Mouse (Mus musculus) C2C12 (cell line): Measurements from ENCODE around the gene Ripk3. TPM values are rescaled to one million over a fixed set of nuclear protein-coding genes. Genes with fewer than 3 reads are reported as not detected.

Experiments used
- H3K27me3 ChIP-seq: one replicate; pipeline ENCODE4 v1.6.1; 2011; ENCODE audit not compliant: control insufficient read depth, insufficient read depth, insufficient read length
- H3K36me3 ChIP-seq: one replicate; pipeline ENCODE4 v1.6.1; 2011; ENCODE audit not compliant: control insufficient read depth, insufficient read depth
- H3K4me3 ChIP-seq: one replicate; pipeline ENCODE4 v1.5.1; 2011; ENCODE audit warnings: mild to moderate bottlenecking, control low read depth; ENCODE audit not compliant: poor library complexity, insufficient read depth, severe bottlenecking
- H3K79me2 ChIP-seq: one replicate; pipeline ENCODE4 v1.6.1; 2011; ENCODE audit not compliant: control insufficient read depth, insufficient read depth
- H3K79me3 ChIP-seq: one replicate; pipeline ENCODE4 v1.6.1; 2011; ENCODE audit warnings: low read depth, control low read depth
- H3ac ChIP-seq: one replicate; pipeline ENCODE3; 2011; ENCODE audit warnings: low read depth; ENCODE audit not compliant: control insufficient read depth, insufficient read length
- CEBPB ChIP-seq: IDR thresholded peaks from one replicate; pipeline ENCODE4 v1.6.1; 2011; ENCODE audit warnings: low read depth, mild to moderate bottlenecking, control low read depth, moderate library complexity
- CTCF ChIP-seq: IDR thresholded peaks from one replicate; pipeline ENCODE4 v1.5.1; 2011; ENCODE audit not compliant: control insufficient read depth, insufficient read depth, insufficient read length
- FOSL1 ChIP-seq: IDR thresholded peaks from one replicate; pipeline ENCODE4 v1.8.0; 2011; ENCODE audit warnings: mild to moderate bottlenecking, low read length; ENCODE audit not compliant: poor library complexity, insufficient read depth, severe bottlenecking
- MAX ChIP-seq: IDR thresholded peaks from one replicate; pipeline ENCODE4 v1.6.1; 2011; ENCODE audit warnings: mild to moderate bottlenecking, control low read depth
- MYOD1 ChIP-seq: IDR thresholded peaks from one replicate; pipeline ENCODE4 v1.6.1; 2011; ENCODE audit warnings: low read depth; ENCODE audit not compliant: control insufficient read depth, insufficient read length
- MYOG ChIP-seq: IDR thresholded peaks from one replicate; pipeline ENCODE4 v1.6.1; 2011; ENCODE audit not compliant: control insufficient read depth, insufficient read length; ENCODE audit errors: extremely low read depth
- USF1 ChIP-seq: IDR thresholded peaks from one replicate; pipeline ENCODE4 v1.6.1; 2011; ENCODE audit warnings: low read depth, mild to moderate bottlenecking, control low read depth, moderate library complexity
- long read RNA-seq, 2 experiments: library from polyadenylated mRNA; unstranded; transcript quantifications; one replicate each; pipeline ENCODE4 v2.0.0; 2019 to 2020
- polyA plus RNA-seq: library from polyadenylated mRNA; unstranded; fragments of >200 nt; fragmentation: generic; extraction: Trizol; gene quantifications from one replicate; pipeline ENCODE4 v1.2.1, GENCODE M21; 2012; ENCODE audit warnings: missing spikeins

The Ripk3 gene
- polyA plus RNA-seq = 0.55 TPM
- long read RNA-seq, experiment 1, transcript Ripk3-201 (10 exons, 1,892 nt) = major isoform, 7 of 8 reads
- long read RNA-seq, experiment 1, partial matches to known transcripts = 1 of 8 reads
- long read RNA-seq, experiment 1, other reads (novel, unspliced or antisense) = 0 of 8 reads
- long read RNA-seq, experiment 2, transcript Ripk3-201 (10 exons, 1,892 nt) = major isoform, 86 of 97 reads
- long read RNA-seq, experiment 2, partial matches to known transcripts = 3 of 97 reads
- long read RNA-seq, experiment 2, other reads (novel, unspliced or antisense) = 7 of 97 reads

DNA sequence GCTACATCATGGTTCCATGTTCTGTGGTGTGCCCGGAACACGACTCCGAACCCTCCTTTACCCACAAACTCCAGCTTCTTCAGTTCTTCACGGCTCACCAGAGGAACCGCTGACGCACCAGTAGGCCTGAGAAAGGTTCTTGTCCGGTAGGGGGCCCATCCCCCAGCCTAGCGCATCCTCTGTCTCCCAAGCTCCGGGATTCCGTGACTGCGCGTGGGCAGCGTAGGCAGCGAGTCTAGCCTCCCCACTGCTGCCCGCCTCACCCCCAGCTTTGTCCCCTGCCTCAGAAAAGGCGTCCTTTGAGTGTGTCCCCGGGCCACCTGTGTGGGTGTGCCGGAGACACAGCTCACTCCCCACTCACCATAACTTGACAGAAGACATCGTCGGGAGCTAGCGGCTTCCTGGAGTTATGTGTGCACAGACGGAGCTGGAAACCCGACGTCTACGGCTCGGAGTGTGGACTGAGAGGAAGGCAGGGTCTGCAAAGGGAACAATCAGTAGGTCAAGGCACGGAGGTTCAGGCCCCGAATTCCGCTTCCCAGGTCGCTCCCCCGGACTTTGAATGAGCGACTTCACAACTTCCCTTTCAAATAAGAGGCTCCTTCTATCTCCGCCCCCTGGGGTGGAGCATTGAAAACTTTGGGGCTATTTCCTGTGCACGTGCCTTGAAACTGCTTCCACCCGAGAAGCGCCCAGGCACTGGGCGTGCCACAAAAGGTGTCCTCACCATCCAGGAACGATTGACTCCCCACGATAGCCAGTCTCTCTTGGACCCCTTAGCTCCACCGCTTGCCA is at the start of gene Ripk3:
Ripk3 (minus strand) TSS at position 610 of the 795 bp plus-strand sequence.
- no peak for TF ChIP-seq CTCF
- no peak for TF ChIP-seq FOSL1
- TF ChIP-seq CEBPB = no peak
- Histone ChIP-seq H3ac (no peak within 1 kb of the TSS), H3K27me3 (no peaks in the 10 kb centered on the region), H3K4me3 (no peak within 1 kb of the TSS), H3K36me3 (no peaks in the 10 kb centered on the region), H3K79me2 (no peaks in the 10 kb centered on the region), H3K79me3 (no peaks in the 10 kb centered on the region)

DNA sequence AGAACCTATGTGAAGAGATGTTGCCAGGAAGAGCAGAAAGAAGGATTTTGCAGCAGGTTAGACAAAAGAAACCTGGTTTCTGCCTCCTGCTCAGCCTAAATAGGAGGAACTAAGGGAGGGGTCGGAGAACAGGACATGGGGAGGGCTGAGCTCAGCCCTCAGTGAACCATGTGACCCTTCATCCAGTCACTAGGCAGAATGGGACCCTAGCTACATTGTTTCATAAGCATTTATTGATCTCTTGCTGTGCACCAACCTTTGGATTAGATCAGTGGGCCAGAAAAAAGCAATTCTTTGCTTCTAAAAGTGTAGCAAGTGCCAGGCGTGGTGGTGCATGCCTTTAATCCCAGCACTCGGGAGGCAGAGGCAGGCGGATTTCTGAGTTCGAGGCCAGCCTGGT is 49.6 kb upstream of the Ripk3 start:
- H3K4me3 ChIP-seq = no peak overlapping the region
- H3K27me3 ChIP-seq = no peaks in the 10 kb centered on the region
- no peak for TF ChIP-seq CTCF
- no peak for TF ChIP-seq MYOG
- no peak for TF ChIP-seq MYOD1
- TF ChIP-seq MAX = no peak
- no peak for TF ChIP-seq CEBPB
- no peak for TF ChIP-seq USF1
- TF ChIP-seq FOSL1 = no peak
- no peak overlapping the region for H3ac ChIP-seq
- no peaks in the 10 kb centered on the region for H3K79me3 ChIP-seq
- H3K36me3 ChIP-seq = no peaks in the 10 kb centered on the region
- H3K79me2 ChIP-seq = no peaks in the 10 kb centered on the region

DNA sequence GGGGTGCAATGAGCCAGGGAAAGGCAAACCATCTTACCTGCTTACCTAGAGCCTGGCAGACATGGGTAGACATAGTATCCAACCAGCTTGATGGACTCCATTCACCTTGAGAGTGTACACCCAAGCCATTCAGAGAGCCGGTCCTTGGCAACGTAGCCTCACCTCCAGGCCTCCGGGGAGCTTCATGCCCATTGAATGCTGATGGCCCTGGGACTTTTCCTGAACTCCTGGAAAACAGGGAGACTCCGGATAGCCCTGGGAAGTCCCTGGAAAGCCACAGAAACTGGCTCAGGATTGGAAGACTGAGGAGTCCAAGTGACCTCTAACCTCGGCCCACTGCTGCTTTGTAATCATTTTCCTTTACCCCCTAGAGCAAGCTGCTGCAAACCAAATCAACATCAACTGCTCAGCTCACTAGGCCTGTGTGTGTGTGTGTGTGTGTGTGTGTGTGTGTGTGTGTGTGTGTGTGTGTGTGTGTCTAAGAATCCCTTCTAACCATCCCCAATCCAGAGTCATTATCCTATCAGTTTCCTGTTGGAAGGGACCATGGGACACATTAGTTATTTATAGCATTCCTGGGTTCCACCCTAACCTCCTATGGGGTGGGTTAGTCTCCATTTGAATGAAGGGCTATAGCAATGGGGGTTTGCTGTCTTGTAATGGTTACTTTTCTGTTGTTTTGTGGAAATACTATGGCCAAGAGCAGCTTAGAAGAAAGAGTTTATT is 46.3 kb upstream of the Ripk3 start:
- TF ChIP-seq CTCF = no peak
- TF ChIP-seq FOSL1 = no peak
- TF ChIP-seq MYOG = no peak
- no peak for TF ChIP-seq USF1
- no peak for TF ChIP-seq MAX
- TF ChIP-seq MYOD1 = no peak
- TF ChIP-seq CEBPB = no peak
- Histone ChIP-seq H3K79me2 (no peaks in the 10 kb centered on the region), H3ac (no peak overlapping the region), H3K36me3 (no peaks in the 10 kb centered on the region), H3K79me3 (no peaks in the 10 kb centered on the region), H3K27me3 (no peaks in the 10 kb centered on the region), H3K4me3 (no peak overlapping the region)

DNA sequence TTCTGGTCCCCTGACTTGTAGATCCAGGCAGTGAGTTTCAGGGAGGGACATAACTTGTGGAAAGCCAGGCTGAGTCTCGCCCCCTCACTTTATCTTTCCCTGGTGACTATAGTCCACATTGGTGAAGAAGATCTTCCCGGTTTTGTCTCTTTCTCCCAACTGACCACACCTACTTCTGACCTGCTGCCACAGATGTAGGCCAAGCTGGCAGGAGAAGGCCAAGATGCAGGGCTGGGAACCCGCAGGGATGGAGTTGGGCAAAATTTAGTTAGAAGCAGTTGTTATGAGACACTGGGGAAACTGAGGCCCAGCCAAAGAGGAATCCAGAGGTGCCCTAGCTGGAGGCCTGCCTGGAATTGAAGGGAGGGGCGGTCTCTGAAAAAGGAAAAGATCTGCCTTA is 44.5 kb upstream of the Ripk3 start:
- Histone ChIP-seq H3K79me3 (no peaks in the 10 kb centered on the region), H3K27me3 (no peaks in the 10 kb centered on the region), H3K4me3 (no peak overlapping the region), H3K36me3 (no peaks in the 10 kb centered on the region), H3ac (no peak overlapping the region), H3K79me2 (no peaks in the 10 kb centered on the region)
- TF ChIP-seq FOSL1 = no peak
- TF ChIP-seq MAX = no peak
- TF ChIP-seq CEBPB = no peak
- TF ChIP-seq MYOD1 = no peak
- no peak for TF ChIP-seq MYOG
- TF ChIP-seq USF1 = no peak
- TF ChIP-seq CTCF = no peak

DNA sequence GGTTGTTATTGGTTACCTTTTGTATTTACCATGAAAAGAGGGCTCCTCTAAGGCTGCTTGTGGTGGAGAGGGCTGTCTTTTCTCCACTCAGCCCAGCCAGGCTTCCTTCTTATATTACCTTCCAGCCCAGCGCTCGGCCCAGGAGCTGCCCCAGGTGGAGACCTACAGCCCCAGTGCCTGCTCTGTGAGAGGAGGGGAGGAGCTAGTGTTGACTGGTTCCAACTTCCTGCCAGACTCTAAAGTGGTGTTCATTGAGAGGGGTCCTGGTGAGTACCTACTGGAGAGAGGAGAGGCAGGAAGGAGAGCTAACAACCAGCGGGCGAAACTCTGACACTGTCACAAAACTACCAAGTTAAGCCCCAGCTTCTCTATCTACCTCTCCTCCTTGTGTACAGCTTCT is 41.7 kb upstream of the Ripk3 start:
- no peak overlapping the region for H3ac ChIP-seq
- H3K36me3 ChIP-seq = no peaks in the 10 kb centered on the region
- no peaks in the 10 kb centered on the region for H3K27me3 ChIP-seq
- no peak overlapping the region for H3K4me3 ChIP-seq
- no peaks in the 10 kb centered on the region for H3K79me2 ChIP-seq
- TF ChIP-seq CTCF (no peak), CEBPB (no peak), FOSL1 (no peak), USF1 (no peak), MYOD1 (no peak), MYOG (no peak), MAX (no peak)
- no peaks in the 10 kb centered on the region for H3K79me3 ChIP-seq
